Mouse (Mus musculus) lung, adult 18-20 months (tissue): ENCODE measurements around the gene Rce1.
"Not testable (repeated sequence)": the region's sequence is repeated elsewhere in the genome, so short reads cannot be mapped to it uniquely, and the experiment has no call there.

Experiments used
- DNase-seq, 2 experiments: peaks; one replicate each; pipeline ENCODE4 v3.0.0; 2022; ENCODE audit warnings: mixed read lengths in 2 of 2

Rce1 gene

DNA sequence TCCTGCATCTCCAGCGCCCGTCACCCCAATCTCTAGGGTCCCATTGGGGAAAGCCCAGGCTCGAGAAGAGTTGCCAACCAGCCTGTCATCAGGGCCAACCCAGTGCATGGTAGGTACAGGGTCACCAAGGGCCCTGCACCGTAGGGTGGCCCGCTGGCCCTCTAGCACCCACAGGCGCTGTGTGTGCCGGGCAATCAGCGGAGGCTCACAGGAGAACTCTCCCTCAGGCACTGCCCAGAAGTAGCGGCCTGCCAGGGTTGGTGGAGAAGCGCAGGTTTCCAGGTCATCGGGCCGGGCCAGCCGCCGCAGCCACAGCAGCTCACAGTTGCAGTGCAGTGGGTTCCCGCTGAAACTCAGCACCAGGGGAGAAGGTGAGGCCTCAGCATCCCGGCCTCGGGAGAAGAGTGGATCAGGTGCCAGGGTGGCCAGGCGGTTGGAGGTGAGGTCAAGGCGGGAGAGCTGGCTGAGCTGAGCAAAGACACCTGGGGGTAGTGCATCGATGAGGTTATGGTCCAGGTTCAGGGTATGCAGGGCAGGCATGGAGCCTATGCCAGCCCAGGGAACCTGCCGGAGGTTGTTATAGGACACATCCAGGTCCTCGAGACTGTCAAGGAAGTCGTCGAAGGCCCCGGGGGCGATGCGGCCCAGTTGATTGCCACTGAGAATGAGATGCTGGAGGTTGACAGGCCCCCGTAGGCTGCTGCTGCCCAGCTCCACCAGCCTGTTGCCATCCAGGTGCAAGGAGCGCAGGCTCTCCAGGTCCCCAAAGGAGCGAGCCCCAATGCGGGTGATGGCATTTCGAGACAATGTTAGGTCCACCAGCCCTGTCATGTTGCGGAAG is 11.8 kb downstream of the Rce1 start:
- no peak for DNase-seq

GRCm38 (mm10) chr19:4612181-4612961 is 13.1 kb downstream of the Rce1 start:
- DNase-seq = no peak

DNA sequence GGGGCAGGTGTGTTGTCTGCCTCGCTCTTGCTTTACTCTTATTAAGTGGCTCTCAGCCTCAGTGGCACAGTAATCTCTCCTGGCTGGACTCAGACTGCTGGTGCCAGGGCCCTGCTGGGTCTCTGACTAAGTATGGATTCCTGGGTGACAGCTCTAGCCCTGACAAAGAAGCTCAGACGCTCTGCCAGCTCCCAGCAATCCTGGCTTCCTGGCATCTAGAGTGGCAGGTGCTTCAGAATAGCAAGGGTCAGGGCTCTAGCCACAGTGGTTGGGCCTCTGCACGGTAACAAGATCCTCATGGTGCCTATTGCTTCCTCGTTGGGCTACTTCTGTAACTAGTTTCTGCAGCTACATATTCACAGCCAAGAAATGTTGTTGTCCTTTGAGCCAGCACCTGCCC is 15.3 kb downstream of the Rce1 start:
- DNase-seq = peak; percentile 47 to 63

- no peak for DNase-seq
These were observed 16.9 kb downstream of the Rce1 start for GRCm38 (mm10) chr19:4608511-4608910.

DNA sequence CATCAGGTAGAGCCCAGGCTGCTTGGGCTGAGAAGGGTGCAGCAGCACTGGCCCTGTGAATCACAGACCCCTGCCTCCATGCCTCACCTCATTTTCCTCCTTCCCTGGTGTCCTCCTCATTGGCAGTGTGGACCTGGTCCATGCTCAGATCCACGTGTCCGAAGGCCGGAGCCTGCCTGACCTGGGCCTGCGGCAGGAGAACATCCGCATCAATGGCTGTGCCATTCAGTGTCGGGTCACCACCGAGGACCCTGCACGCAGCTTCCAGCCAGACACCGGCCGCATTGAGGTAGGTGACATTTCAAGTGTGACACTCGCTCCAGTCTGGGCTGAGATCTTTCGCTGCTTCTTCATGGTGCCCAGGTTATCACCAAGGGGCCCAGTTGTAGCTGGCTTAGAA is 18.0 kb downstream of the Rce1 start:
- DNase-seq = no peak

GRCm38 (mm10) chr19:4605654-4606053 is 19.8 kb downstream of the Rce1 start:
- DNase-seq = no peak

- peak; percentile 71 to 79 for DNase-seq
These were observed 21.4 kb downstream of the Rce1 start for GRCm38 (mm10) chr19:4603801-4604723.

DNA sequence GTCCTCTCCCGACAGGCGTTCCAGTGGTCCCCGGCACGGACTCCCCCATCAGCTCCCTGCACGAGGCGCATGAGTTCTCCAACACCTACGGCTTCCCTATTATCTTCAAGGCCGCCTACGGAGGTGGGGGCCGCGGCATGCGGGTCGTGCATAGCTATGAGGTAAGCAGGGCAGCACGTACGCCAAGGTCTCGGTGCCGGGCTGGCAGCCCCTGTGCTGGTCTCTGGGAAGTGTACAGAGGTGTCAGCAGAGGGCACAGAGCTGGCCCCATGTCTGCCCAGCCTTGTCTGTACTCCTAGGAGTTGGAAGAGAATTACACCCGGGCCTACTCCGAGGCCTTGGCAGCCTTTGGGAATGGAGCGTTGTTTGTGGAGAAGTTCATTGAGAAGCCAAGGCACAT is 23.0 kb downstream of the Rce1 start:
- no peak for DNase-seq

- DNase-seq = no peak
These were observed 29.4 kb downstream of the Rce1 start for GRCm38 (mm10) chr19:4596071-4596470.

DNA sequence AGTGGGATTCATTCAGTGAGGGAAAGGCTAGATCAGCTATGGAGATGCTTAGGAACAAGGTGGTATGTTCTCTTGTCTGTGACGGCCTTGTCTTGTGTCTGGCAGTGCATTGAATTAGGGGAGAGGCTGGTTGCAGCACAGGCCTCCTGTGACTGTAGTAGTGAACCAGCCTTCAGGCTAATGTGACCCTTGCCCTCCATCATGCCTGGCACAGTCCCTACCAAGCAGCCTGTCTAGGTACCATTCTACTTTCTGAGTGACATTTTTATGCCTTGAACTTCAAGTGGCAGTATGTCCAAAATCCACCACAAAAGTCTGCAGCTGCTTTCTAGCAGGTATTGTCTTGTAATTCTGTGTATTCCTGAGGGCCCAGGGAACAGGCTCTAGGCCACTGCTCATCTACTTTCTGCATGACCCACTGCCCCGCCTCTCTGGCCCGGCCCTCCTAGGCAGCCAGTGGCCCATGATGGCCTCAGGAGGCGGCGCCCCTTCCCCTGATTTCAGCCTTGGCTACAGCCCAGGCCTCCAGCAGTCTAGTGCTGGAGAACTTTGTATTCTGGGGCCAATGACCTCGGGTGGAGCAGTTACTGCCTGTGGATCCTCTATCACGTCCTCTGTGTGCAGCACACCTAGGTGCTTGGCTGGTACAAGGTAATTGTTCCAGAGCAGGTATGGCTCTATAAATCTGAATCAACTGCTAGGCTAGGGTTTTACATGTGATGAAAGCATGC is 31.5 kb downstream of the Rce1 start:
- DNase-seq = no peak

- DNase-seq = peak; percentile 42 to 63
These were observed 35.4 kb downstream of the Rce1 start for GRCm38 (mm10) chr19:4590025-4590424.

- DNase-seq = peak in 1 of 2 experiments; percentile 21
These were observed 36.4 kb downstream of the Rce1 start for GRCm38 (mm10) chr19:4589081-4589480.

DNA sequence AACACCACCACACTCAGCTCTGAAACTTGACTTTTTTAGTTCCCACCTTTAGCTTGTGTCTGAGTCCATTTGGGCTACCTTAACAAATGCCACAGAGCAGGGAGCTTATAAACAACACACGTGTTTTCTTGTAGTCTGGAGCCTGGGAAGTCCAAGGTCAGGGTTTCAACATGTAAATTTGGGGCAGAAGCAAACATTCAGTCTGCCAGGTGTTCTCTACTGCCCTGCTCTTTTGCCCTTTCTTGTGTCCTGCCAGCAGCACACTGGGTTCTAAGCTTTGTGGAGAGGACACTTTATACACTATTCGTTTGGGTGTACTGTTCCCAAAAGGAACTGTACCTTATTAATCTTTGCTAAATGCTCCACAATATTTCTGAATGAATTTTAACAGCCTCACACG is 37.0 kb downstream of the Rce1 start:
- DNase-seq = no peak

GRCm38 (mm10) chr19:4587426-4587825 is 38.0 kb downstream of the Rce1 start:
- no peak for DNase-seq

DNA sequence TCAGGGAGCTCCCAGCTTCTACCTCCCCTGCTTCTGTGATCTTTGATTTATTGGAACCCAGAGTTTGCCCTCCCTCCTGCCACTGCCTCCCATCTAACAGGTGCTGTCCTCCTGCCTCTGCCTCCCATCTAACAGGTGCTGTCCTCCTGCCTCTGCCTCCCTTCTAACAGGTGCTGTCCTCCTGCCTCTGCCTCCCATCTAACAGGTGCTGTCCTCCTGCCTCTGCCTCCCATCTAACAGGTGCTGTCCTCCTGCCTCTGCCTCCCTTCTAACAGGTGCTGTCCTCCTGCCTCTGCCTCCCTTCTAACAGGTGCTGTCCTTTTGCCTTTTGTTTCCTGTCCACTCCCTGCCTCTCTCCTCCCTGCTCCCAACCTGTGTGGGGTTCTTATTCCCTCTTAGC is 38.7 kb downstream of the Rce1 start:
- not testable (repeated sequence) for DNase-seq

DNA sequence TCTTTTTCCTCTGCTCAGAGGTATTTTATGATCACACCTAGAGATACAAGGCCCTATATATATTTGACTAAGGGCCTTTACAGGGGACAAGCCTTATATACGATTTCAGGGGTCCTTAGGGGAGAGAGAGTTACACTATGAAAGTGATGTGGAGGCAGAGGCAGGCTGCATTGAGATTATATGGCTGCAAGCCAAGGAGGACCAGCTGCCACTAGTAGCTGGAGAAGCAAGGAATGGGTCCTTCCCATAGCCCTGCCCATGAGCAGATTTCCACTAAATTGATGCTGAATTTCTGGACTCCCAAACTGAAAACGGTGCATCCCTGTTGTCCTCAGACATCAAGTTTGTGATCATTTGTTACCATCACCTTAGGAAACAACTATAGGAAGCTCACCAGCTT is 41.6 kb downstream of the Rce1 start:
- DNase-seq = no peak

DNA sequence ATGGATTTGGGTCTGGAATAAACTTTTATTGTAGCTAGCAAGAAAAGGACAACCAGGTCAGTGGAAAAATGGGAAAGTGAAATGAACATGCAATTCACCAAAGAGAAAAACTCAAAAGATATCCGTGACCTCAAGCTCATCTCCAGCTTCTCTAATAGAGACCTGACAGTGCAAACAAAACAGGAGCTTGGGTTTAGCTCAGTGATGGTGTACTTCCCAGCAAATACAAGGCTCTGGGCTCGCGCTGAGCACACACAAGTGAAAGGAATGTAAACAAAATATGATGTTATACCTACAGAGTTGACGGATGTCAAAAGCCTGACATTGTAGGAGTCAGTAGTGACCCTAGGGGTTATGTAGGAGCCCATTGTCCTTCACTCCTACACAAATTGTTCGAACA is 46.1 kb downstream of the Rce1 start:
- DNase-seq = no peak

- peak; percentile 52 to 59 for DNase-seq
These were observed 46.6 kb downstream of the Rce1 start for GRCm38 (mm10) chr19:4578799-4579198.

GRCm38 (mm10) chr19:4573241-4573640 is 52.2 kb downstream of the Rce1 start:
- no peak for DNase-seq
